Mouse (Mus musculus) lung, postnatal 0 days (tissue): ENCODE results near the gene Arx. TPM values are rescaled to one million over a fixed set of nuclear protein-coding genes. Genes with fewer than 3 reads are reported as not detected.

ENCODE experiments used
- ATAC-seq: fragments of 200-750 bp; cut with Nextera tagmentation; 2 replicates; pipeline ENCODE4 v1.8.0; 2017; ENCODE audit warnings: moderate library complexity
- DNase-seq: peaks from one replicate; pipeline ENCODE4 v3.0.0-alpha.2; 2016; ENCODE audit warnings: low spot score
- H3K27ac ChIP-seq: fragments of 300-500 bp; sonication (generic); 2 replicates; pipeline ENCODE4 v1.5.1; 2014; ENCODE audit warnings: antibody characterized with exemption, mild to moderate bottlenecking, low read length, mixed read lengths
- H3K27me3 ChIP-seq: fragments of 300-500 bp; sonication (generic); replicated peaks from 2 replicates; pipeline ENCODE4 v1.6.1; 2014; ENCODE audit warnings: low read length, mixed read lengths; ENCODE audit not compliant: insufficient read depth
- H3K36me3 ChIP-seq: fragments of 300-500 bp; sonication (generic); 2 replicates; pipeline ENCODE4 v1.6.1; 2014; ENCODE audit warnings: low read length, mixed read lengths; ENCODE audit not compliant: insufficient read depth
- H3K4me1 ChIP-seq: fragments of 300-500 bp; sonication (generic); 2 replicates; pipeline ENCODE4 v1.6.1; 2014; ENCODE audit warnings: antibody characterized with exemption, low read depth, low read length, mixed read lengths; ENCODE audit not compliant: insufficient read depth
- H3K4me2 ChIP-seq: fragments of 300-500 bp; sonication (generic); replicated peaks from 2 replicates; pipeline ENCODE4 v1.6.1; 2014; ENCODE audit warnings: low read depth, mild to moderate bottlenecking, low read length, moderate library complexity, mixed read lengths
- H3K4me3 ChIP-seq: fragments of 300-500 bp; sonication (generic); 2 replicates; pipeline ENCODE4 v1.5.1; 2014; ENCODE audit warnings: low read depth, low read length
- H3K9ac ChIP-seq: fragments of 300-500 bp; sonication (generic); replicated peaks from 2 replicates; pipeline ENCODE4 v1.6.1; 2014; ENCODE audit warnings: low read depth, mild to moderate bottlenecking
- H3K9me3 ChIP-seq: fragments of 300-500 bp; sonication (generic); 2 replicates; pipeline ENCODE4 v1.6.1; 2016; ENCODE audit warnings: low read length, mixed read lengths
- CTCF ChIP-seq: IDR thresholded peaks from 2 replicates; pipeline ENCODE4 v1.5.1; 2016; ENCODE audit warnings: antibody characterized with exemption, mild to moderate bottlenecking
- EP300 ChIP-seq: IDR thresholded peaks from 2 replicates; pipeline ENCODE4 v1.6.1; 2016; ENCODE audit warnings: antibody characterized with exemption, mild to moderate bottlenecking, control low read depth
- WGBS: fragments of 180-500 bp; shearing (Covaris S2); extraction: QIAGEN DNeasy Blood & Tissue Kit; methylation state at CpG from one replicate; pipeline ENCODE4 v1.1.7; 2014; 5-methylcytosine and 5-hydroxymethylcytosine counted together
- polyA plus RNA-seq: library from polyadenylated mRNA; unstranded; fragments of >200 nt; fragmentation: Nextera tagmentation; extraction: Ambion mirVana; gene quantifications from 2 replicates; pipeline ENCODE4 v1.2.1, GENCODE M21; 2015

Gene Arx
- polyA plus RNA-seq, 1 experiment from 2014 or later = not detected

GRCm38 (mm10) chrX:93305780-93306179, 19.5 kb downstream of the Arx start:
- H3K36me3 ChIP-seq = no peaks in the 10 kb centered on the region
- WGBS = 80% methylated on average over 7 of the region's 7 CpGs

GRCm38 (mm10) chrX:93317577-93317976, 31.3 kb downstream of the Arx start:
- DNase-seq (no peak), ATAC-seq (no peak)
- Histone ChIP-seq H3K4me1 (no peaks in the 10 kb centered on the region), H3K9ac (no peak overlapping the region), H3K9me3 (no peaks in the 10 kb centered on the region), H3K4me3 (no peak overlapping the region), H3K36me3 (no peaks in the 10 kb centered on the region), H3K4me2 (no peak overlapping the region), H3K27ac (no peak overlapping the region), H3K27me3 (no peaks in the 10 kb centered on the region)
- 54% methylated on average over 4 of the region's 4 CpGs for WGBS
- TF ChIP-seq CTCF = no peak
- no peak for TF ChIP-seq EP300

More at GRCm38 (mm10) chrX:93305780-93306179, 19.5 kb downstream of the Arx start:
- Histone ChIP-seq H3K4me3 (no peak overlapping the region), H3K27me3 (no peaks in the 10 kb centered on the region; the same call in 1 of the 2 replicates), H3K4me2 (no peak overlapping the region), H3K4me1 (no peaks in the 10 kb centered on the region), H3K9ac (no peak overlapping the region), H3K9me3 (no peaks in the 10 kb centered on the region), H3K27ac (no peak overlapping the region)
- no peak for DNase-seq
- no peak for TF ChIP-seq CTCF
- TF ChIP-seq EP300 = no peak
- ATAC-seq = no peak

- Histone ChIP-seq H3K27me3 (no peaks in the 10 kb centered on the region), H3K27ac (no peak overlapping the region), H3K9me3 (no peaks in the 10 kb centered on the region), H3K9ac (no peak overlapping the region), H3K4me1 (no peaks in the 10 kb centered on the region), H3K36me3 (no peaks in the 10 kb centered on the region), H3K4me2 (no peak overlapping the region), H3K4me3 (no peak overlapping the region)
- no peak for ATAC-seq
- WGBS = 63% methylated on average over 2 of the region's 2 CpGs
- TF ChIP-seq EP300 (no peak), CTCF (no peak)
- no peak for DNase-seq
These were observed 33.7 kb downstream of the Arx start for GRCm38 (mm10) chrX:93319979-93320378.

- no peaks in the 10 kb centered on the region for H3K36me3 ChIP-seq
- H3K27ac ChIP-seq = no peak overlapping the region
- no peak overlapping the region for H3K4me3 ChIP-seq
- DNase-seq (no peak), ATAC-seq (no peak)
- no peaks in the 10 kb centered on the region for H3K27me3 ChIP-seq
- H3K9ac ChIP-seq = no peak overlapping the region
- TF ChIP-seq CTCF = no peak
- no peak for TF ChIP-seq EP300
- WGBS = 81% methylated on average over 1 of the region's 1 CpGs
- H3K9me3 ChIP-seq = no peaks in the 10 kb centered on the region
- no peaks in the 10 kb centered on the region for H3K4me1 ChIP-seq
- H3K4me2 ChIP-seq = no peak overlapping the region
These were observed 35.1 kb downstream of the Arx start for GRCm38 (mm10) chrX:93321336-93321735.
